Mouse (Mus musculus) gastrocnemius, adult 18-20 months (tissue): ENCODE data around the gene Mrfap1. TPM values are rescaled to one million over a fixed set of nuclear protein-coding genes. Genes with fewer than 3 reads are reported as not detected.

Experiments used
- DNase-seq: peaks from one replicate; pipeline ENCODE4 v3.0.0; 2021; ENCODE audit warnings: low spot score
- long read RNA-seq, 2 experiments: library from polyadenylated mRNA; stranded (forward); transcript quantifications; one replicate each; pipeline ENCODE4 v2.0.0; 2021
- total RNA-seq, 2 experiments: library from RNA; stranded (reverse); gene quantifications; 2 replicates each; pipeline ENCODE4 v1.2.3; 2021

The Mrfap1 gene
- 100 to 1,000 TPM; 213 to 228 TPM for total RNA-seq
- long read RNA-seq, experiment 1, transcript Mrfap1-201 (2 exons, 1,648 nt), result major isoform, 195 of 208 reads
- long read RNA-seq, experiment 1, partial matches to known transcripts, result 0 of 208 reads
- long read RNA-seq, experiment 1, other reads (novel, unspliced or antisense), result 13 of 208 reads
- long read RNA-seq, experiment 2, transcript Mrfap1-201 (2 exons, 1,648 nt), result major isoform, 166 of 184 reads
- long read RNA-seq, experiment 2, partial matches to known transcripts, result 0 of 184 reads
- long read RNA-seq, experiment 2, other reads (novel, unspliced or antisense), result 18 of 184 reads

DNA sequence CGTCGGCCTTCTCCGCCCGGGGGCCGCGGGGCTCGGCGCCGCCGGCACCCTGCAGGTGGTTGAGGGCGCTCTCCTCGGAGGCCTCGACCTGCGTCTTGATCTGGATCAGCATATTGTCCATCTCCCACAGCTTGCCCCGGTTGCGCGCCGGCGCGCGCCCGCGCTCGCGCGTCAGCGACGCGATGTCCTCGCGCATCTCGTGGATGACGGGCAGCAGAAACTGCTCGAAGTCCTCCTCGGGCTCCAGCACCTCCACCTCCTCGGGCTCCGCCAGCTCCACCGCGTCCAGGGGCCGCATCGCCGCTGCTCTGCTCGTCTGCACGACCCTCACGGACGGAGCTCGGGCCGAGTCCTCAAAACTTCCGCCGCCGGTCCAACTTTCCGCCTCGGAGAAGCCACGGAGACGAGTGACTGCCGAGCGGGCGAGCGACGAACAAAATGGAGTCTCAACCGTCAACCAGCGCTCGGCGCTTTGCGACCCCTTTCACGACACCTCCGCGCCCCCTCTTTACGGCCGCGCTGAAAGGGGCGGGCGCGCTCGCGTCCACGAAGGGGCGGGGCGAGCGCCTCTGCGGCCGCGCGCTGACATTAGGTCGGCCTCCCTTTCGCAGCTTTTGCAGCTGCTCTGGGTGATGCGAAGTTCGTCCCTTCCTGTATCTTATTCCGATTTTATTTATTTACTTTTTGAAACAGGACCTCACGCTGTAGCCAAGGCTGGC, at the start of gene Mrfap1:
Gene Mrfap1, minus strand, starts transcription at position 477 of the 719 bp plus-strand sequence.
- DNase-seq, result peak; percentile 94

DNA sequence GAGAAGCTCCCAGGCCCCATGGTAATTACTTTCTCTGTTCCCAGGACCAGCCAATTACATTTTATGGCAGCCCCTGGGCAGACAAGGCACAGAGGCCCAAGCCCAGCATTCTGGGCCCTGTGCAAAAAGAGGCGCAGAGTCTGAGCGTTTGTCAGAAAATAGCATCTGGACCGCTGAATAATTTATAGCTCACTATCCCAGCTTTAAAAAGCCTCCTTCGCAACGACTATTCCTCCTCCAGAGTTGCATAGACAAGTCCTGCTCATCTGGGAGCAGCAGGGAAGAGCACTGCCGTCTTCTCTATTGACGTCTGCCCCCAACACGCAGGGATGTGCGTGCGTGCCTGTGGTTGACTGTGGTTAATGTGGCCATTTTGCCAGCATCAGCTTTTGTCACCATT, 47.9 kb upstream of the Mrfap1 start:
- no peak for DNase-seq

DNA sequence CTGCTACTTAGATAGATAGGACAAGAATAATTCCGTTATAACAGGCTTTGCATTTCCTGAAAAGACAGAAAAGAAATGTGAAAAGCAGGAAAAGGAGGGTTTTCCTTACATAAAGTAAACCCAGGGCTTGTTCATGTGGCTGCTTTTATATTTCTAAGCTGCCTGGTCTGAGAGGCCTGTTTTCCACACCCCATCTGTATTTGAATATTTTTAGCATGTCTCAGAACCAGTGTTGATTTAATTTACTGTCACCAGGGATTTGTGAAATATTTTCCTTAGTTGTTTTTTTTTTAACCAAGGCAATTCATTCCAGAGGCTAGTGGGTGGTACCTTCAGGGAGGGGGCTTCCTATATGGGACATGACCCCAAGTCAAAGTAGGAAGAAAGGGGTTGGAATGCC, 45.1 kb upstream of the Mrfap1 start:
- no peak for DNase-seq

DNA sequence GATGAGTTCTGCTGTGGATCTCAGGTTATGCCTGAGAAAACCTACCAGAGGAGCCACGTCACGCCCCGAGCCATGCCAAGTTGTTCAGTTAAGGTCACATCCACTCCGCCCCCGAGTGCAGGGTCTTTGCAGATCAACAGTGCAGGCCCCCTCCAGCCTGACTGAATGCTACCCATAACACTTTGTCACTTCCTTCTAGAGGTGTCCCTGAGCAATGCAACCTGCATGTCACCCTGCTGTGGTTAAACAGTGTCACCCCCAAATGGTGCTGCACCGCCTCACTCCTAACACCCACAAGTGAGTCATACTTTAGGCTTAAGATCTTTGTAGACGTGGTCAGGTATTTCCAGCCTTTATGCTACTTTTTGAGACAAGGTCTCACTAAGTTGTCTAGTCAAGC, 43.5 kb upstream of the Mrfap1 start:
- no peak for DNase-seq

DNA sequence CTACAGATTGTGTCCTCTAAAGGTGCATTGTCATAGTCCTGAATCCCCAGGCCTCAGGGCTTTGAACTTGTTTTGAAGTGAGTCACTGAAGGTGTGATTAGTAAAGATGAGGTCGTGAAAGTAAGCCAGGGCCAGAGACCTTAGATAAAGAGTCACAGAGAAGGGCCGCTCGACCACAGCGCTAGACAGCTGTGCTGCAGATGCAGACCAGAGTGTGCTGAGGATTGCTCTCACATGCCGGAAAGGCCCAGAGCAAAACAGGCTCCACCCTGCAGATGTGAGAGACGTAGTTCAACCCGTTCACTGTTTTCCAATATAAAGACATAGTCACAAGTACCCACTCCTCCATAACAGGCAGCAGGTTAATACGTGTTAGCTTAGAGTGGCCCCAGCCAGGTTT, 43.0 kb upstream of the Mrfap1 start:
- no peak for DNase-seq

DNA sequence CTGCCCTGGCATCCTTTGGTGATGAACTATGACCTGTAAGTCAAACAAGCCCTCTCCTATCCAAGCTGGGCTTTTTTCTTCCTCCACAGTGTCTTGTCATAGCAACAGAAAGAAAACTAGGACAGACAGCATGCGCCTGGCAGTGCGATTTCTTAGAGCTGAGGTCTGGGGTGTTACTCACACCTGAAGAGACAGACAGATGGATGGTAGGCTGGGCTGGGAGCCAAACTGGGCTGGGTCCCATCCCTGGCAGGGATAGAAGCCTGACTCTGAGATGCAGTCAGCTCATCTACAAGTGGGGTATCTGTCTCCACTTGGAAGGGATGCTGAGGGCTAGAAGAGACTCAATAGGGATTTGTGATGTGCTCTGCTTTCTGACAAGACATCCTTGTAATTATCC, 42.5 kb upstream of the Mrfap1 start:
- DNase-seq, result no peak

DNA sequence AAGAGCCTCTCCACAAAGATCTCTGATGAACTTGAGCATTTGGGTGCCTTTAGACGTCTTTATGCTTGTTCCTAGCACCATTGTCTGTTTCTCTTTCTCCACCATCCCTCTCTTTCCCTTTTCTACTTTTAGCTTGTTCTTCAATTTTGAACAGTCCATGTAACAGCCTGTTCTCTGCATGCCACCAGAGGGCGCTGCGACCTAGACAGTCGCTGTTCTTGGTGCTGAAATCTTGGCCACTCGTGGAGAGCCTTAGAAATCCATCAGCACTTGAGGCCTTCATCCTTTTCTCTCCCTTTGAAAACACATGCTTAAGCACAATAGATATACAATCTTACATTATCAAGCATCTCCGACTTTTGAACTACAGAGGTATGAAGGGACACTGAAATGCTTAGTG, 39.4 kb upstream of the Mrfap1 start:
- peak; percentile 43 for DNase-seq

DNA sequence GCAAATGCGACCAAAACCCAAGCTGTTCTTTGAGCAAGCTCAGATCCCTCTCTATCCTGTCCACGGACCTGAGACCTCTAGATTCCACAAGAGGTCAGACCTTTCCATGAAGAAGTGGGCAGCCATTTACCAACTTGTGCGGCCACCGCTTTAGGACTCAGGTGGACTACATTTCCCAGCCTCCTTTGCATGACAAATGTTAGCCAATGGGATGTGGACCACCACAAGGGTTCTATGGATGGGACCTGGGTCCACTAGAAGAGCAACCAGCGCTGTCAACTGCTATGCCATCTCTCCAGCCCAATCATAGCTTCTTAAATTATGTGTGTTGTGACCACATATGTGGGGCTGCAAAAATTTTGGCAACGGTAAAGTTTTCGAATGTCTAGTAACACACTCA, 34.7 kb upstream of the Mrfap1 start:
- no peak for DNase-seq

DNA sequence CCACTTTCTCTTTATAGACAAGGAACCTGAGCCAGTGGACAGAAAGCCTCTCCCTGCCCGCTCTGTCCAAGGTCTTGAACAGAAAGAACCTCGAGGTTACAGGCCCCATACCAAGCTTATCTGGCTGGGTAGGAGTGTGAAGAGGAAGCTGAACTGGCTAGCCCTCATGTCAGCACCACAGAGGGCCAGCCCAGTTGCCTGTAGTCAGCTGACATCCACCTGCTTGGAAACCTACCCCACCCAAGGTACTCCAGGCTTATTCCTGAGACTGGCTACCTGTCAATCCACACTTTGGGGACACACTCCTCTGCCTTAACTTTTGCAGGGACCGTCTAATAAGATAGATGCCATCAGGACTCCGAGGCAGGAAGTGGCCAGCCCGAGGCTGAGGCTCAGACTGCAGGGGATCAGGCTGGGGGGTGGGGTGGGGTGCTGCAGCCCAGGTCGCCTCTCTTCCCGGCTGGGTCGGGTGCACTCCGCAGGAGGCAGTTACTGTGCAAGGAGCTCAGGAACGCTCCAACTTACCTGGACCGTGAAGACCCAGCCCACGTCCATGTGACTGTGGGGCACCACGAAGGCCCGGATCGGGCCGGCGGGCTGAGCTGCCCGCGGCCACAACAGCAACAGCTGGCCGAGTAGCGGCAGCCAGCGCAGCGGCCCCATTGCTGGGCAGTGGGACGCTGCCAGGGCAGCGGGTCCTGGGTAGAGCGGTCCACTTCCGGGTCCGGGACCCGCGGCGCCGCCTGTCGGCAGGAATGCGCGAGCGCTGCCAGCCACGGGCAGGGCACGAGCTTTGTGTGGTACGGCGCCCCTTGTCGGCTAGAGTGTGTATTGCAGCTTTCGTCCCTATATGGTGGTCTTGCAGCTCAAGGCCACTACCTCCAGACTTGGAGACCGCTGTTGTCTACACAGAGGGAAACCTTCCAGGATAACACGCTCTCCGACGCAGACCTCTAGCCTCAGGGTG, 33.6 kb upstream of the Mrfap1 start, which contains the start of gene Man2b2:
Gene Man2b2, minus strand, starts transcription at position 741 of the 967 bp plus-strand sequence.
- peak; percentile 91 for DNase-seq

DNA sequence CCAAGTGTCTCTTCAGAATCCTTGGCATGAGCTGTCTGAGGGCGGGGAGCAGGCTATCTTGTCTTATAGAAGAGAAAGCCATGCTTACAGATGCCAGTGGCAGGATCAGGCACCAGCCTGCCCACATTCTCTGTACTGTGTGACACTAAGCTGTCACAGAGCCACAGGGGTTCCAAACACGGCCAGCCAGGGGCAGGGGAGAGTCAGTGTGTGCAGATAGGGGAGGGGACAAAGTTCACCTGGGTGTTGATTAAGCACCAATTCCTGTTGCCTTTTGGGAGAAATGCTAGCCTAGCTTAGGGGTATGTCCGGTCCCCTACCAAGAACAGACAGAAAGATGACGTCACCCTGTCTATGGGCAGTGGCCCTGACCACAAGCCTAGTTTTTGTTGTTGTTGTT, 32.5 kb upstream of the Mrfap1 start:
- no peak for DNase-seq

DNA sequence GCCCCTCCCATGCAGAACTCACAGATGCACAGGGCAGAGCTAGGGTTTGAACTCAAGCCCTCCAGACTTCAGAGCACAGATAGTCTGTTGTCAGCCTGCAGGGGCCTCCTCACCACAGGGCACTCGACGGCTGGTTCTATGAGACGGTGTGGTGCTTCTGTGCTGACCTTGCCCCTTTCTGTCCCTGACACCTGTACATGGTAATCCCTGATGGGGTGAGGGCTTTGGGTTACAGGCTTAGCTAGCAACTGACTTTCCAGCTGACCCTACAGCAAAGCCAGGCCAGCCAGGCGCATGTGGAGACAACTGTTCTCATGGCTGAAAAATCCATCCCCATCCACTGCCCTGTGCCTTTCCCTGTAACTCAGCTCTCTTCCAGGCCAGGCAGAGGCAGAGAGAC, 26.3 kb upstream of the Mrfap1 start:
- DNase-seq, result no peak

DNA sequence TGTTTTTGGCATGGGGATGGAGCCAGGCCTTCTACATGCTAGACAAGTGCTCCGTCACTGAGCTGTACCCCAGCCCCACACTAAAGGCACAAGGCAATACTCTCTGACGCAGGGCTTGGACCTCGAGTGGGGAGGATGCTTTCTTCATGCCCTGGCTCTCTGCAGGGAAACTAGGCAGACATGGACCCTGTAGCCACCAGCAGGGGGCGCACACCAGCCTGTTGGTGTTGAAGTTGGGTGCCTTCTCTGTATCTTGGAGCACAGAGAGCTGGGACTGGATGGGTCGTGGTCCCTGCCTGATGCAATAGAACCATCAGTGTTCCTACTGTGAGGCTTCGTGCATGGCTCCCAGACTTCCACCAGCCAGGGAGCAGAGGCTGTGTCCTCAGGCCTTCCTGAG, 23.6 kb upstream of the Mrfap1 start:
- DNase-seq, result no peak

DNA sequence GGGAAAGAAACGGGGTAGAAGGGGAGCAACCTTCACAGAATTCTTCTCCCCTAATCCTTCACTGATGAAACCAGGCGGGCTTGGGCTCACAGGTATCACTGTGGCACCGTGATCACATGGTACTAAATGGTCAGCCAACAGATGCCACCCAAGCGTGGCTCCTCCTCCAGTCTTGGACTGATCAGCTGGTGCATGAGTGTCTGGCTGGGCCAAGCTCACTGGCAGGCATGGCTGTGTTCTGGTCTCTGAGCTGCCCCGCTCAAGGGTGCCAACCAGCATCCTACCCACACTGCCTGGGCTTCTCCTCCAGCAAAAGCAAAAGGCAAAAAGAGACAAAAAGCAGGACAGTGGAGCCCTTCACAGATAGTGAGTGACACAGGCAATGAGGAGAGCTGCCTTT, 23.2 kb upstream of the Mrfap1 start:
- DNase-seq, result no peak

DNA sequence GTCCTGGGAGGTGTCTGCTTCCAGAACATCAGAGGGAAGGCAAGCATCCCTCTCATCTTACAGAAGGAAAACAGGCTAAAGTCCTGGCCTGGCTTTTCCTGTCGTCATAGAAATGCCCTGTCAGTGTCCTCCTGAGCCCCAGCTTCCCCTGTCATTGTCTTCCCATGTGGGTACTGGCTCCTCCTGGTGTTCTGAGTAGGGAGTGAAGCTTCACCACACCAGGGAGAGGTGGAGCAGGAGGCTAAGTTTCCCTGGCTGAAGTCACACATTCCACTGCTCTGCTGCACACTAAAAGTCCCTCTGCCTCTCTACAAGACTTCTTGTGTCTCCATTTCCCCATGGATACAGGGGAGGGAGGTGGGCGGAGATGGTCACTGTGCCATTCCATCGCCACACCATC, 21.2 kb upstream of the Mrfap1 start:
- DNase-seq, result no peak

DNA sequence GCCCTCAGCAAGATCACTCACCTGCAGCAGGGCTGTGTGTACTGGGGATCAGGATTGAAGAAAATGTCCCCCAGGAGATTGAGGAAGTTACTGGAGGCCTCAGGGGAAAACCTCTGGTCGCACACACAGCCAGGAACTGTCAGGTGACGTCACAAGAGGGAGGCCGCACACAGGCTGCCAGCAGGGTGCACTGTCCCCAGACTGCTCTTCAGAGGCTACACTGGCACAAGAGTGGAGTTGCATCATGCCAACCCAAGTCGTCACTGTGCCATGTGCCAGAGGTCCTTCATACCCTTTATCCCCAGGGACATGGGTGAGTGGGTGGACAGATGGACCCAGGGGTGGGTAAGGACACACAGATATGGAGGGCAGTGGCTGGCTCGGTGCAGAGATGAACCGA, 18.0 kb upstream of the Mrfap1 start:
- no peak for DNase-seq

DNA sequence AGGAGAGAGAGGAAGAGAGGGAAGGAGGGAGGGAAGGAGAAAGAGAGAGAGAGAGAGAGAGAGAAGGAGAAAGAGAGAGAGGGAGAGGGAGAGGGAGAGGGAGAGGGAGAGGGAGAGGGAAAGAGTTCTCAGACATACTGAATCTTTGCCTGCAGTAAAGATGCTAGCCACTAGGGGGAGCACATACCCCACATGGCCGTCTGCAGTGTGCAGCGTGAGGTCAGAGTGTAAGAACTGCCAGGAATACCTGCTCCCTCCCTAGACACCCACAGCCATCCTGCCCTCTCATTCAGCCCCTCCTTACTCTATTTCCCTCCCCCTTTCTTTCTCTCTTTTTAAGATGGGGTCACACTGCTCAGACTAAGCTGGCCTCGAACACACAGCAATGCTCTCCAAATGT, 14.8 kb upstream of the Mrfap1 start:
- DNase-seq, result peak; percentile 64

DNA sequence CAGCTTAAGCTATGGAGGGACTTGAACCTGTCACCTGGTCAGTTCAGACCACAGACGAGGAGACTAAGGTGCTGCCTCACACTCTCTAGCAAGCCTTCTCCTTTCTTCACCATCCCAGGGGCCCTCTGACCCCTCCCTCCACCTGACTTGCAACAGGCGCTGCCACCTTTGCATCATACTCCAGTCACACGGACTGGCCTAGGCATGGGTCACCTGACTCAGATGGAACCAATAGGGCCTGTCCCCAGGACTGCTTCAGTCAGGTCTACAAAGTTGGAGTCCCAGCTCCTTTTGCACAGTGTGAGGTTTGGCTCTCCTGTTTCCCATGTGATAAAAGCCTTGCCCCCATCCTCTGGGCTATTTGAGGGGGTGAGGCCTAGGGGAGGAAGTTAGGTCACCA, 14.1 kb upstream of the Mrfap1 start:
- no peak for DNase-seq

DNA sequence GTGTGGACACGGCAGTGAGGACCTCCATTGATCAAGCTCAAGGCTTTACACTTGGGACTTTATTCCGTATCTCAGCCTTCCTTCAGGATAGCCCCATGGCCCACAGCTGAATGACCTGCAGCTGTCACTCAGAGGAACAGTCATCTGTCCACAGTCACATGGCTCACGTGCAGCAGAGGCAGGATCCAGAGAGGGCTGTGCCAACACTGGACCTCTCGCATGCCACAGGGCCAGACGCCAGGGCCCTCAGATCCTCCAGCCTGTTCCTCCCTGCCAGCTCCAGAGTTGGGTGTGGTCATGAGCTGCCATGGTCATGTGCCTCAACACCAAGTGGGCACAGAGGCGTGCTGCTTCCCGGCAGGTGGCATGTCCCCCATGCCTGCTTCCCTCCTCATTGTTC, 12.6 kb upstream of the Mrfap1 start:
- no peak for DNase-seq

DNA sequence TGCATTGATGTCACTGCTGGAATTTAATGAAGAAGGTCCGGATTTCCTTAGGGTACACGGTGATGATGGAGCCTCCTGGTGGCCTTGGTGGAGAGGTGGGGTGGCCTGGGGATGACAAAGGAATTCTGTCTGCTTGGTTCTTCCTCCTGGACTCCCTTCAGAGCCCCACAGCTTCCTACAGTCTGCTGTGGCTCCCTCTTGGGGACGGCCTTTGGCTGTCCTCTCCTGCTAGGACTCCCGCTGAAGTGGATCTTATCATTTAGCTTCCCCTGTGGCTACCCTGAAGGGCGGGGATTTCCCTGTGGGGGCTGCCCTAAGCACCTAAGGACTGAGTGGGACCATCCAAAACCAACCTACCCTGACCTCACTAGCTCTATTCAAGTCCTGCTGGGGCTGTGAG, 10.5 kb upstream of the Mrfap1 start:
- no peak for DNase-seq

DNA sequence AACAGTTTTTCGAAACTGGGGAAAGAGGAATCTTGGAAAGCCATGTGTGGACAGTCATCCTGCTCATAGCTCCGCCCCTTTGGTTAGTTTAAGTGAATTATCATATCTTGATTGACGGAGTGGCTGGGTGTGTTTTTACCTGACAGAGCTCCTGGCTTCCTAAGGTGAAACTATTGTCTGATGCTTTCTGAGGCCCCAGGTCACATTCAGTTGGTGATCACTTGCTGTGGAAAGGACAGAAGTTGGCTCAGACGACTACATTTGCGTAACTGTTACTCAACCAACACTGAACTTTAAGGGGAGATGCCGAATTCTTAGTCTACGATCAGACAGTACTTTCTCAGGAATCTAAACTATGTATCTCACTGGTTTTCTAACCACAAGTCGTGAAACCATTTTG, 719 bp upstream of the Mrfap1 start:
- DNase-seq, result no peak

DNA sequence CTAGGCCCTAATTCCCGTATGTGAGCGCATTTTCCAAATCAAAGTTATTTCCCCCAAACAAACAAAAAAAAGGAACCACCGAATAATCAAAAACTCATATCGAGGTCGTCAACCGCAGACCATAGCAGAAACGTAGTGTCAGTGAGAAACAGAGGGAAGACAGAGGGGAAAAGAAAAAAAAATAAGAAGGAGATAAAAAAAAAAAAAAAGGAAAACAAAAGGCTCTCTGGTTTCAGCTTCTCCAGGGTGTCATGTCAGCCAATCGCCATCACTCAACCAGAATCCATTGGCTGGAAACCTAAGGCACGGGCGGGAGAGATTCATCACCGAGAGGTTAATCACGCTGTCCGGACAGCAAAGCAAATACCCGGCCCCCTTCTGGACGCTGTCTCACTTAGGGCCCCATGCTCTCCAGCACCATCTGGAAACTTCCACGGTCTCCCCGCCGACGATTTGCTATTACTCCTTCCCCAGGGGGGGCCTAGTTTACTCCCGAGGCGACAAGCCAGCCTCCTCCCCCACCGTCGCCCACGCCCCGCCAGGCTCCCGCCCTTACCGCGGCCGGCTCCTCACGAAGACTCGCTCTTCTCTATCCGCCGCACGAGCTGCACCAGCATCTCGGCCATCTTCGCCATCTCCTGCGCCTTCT, 801 bp downstream of the Mrfap1 start:
- DNase-seq, result peak; percentile 59

DNA sequence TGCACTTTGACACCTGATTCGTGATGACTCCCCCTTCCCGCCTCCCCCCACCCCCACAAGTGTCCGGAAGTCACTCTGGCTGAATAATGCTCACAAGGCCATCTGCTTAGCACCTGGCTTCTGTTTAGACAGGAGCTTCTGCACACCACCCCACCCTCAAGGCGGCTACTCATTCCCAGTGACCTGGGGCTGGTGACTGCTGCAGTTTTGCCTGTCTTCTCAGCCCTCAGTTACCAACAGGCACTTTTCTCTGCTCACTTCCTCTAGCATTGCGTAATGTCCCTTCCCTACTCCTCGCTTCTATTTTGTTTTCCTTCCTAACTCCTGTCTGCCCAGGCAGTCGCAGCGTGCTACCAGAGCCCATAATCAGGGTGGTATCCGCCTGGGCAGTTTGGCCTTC, 4.7 kb downstream of the Mrfap1 start:
- DNase-seq, result no peak
